ENCODE assay signal across 7 mouse cellular contexts in genomic region chr17:47394223-47394869, GRCm38 (mm10). TPM values are rescaled to one million over a fixed set of nuclear protein-coding genes. Genes with fewer than 3 reads are reported as not detected.
DNase-seq lines count a peak whose midpoint lies in the region; ATAC-seq and TF ChIP-seq lines count a peak whose summit lies in the region.

No protein-coding gene starts in this region.

- WGBS in heart, embryonic 13.5 days: 19% methylated on average over 24 of the region's 24 CpGs
- WGBS in kidney, postnatal 0 days: 14% methylated on average over 23 of the region's 24 CpGs
- 26% methylated on average over 24 of the region's 24 CpGs for WGBS in midbrain, embryonic 10.5 days

- peak; percentile 31 to 36 for DNase-seq in B cell, adult 2 months
- DNase-seq in MEL (ENCODE audit: low read depth, low spot score): peak; percentile 47
- peak; percentile 22 for DNase-seq in kidney, postnatal 0 days (ENCODE audit: low spot score)
- peak; percentile 35 for DNase-seq in midbrain, embryonic 10.5 days (ENCODE audit: low spot score)
- peak; percentile 30 for DNase-seq in urinary bladder, postnatal 25 days (ENCODE audit: low spot score)
- DNase-seq in gastrocnemius, adult 8-10 months (ENCODE audit: low spot score in 2 of 2): no peak

- H3K4me1 ChIP-seq in MEL (ENCODE audit: control insufficient read depth in 1 of 2, insufficient read depth in 2 of 2, low read length in 2 of 2): peaks cover 0 to 7% of the 10 kb centered on the region in 2 experiments; a peak in 1 of 4 replicates
- peaks cover 12% of the 10 kb centered on the region for H3K4me1 ChIP-seq in heart, embryonic 13.5 days
- 0 out of 2 replicates have a peak, but pooled peaks cover 9% of the 10 kb centered on the region for H3K4me1 ChIP-seq in kidney, postnatal 0 days (replicated peaks; ENCODE audit: insufficient read depth, low read length)
- peaks cover 23% of the 10 kb centered on the region for H3K4me1 ChIP-seq in midbrain, embryonic 10.5 days

- no peak for ATAC-seq in heart, embryonic 13.5 days (ENCODE audit: extremely low read depth, insufficient number of reproducible peaks, low FRiP score, low TSS enrichment)
- 0 out of 2 replicates have a peak, but pooled peaks have one; percentile 16 for ATAC-seq in kidney, postnatal 0 days (replicated peaks; ENCODE audit: low FRiP score, low read depth)

- no peak for TF ChIP-seq POLR2A in MEL (IDR thresholded peaks at IDR 0.05; ENCODE audit: control insufficient read depth in 1 of 2, insufficient read depth in 1 of 2, low read depth in 1 of 2, low read length in 2 of 2, poor library complexity in 1 of 2)

- no peaks in the 10 kb centered on the region for H3K36me3 ChIP-seq in MEL (ENCODE audit: control insufficient read depth in 1 of 2, insufficient read depth in 2 of 2, low read length in 2 of 2)
- no peaks in the 10 kb centered on the region for H3K36me3 ChIP-seq in heart, embryonic 13.5 days
- H3K36me3 ChIP-seq in kidney, postnatal 0 days (ENCODE audit: insufficient read depth, low read length): no peaks in the 10 kb centered on the region
- no peaks in the 10 kb centered on the region for H3K36me3 ChIP-seq in midbrain, embryonic 10.5 days

- H3K79me2 ChIP-seq in MEL (ENCODE audit: control insufficient read depth, insufficient read depth, low read length, poor library complexity): no peaks in the 10 kb centered on the region

- H3K9me3 ChIP-seq in MEL (replicated peaks; ENCODE audit: insufficient read depth, low read length): no peaks in the 10 kb centered on the region
- H3K9me3 ChIP-seq in heart, embryonic 13.5 days: no peaks in the 10 kb centered on the region
- no peaks in the 10 kb centered on the region for H3K9me3 ChIP-seq in kidney, postnatal 0 days (replicated peaks; ENCODE audit: low read length)
- H3K9me3 ChIP-seq in midbrain, embryonic 10.5 days (replicated peaks): no peaks in the 10 kb centered on the region

- TF ChIP-seq EP300 in MEL (IDR thresholded peaks at IDR 0.05; ENCODE audit: low read depth in 1 of 2, low read length in 2 of 2): no peak

- H3K4me2 ChIP-seq in heart, embryonic 13.5 days: peak overlapping the region; percentile 65
- H3K4me2 ChIP-seq in kidney, postnatal 0 days (ENCODE audit: low read length): peak overlapping the region; percentile 62

- TF ChIP-seq CTCF in MEL (IDR thresholded peaks at IDR 0.05 in 2 of 3, conservative IDR thresholded peaks at IDR 0.05 in 1 of 3; ENCODE audit: control insufficient read depth in 1 of 3, insufficient read depth in 1 of 3, low read depth in 2 of 3, low read length in 3 of 3, poor library complexity in 1 of 3, severe bottlenecking in 1 of 3): no peak
- TF ChIP-seq CTCF in kidney, postnatal 0 days (IDR thresholded peaks at IDR 0.05; ENCODE audit: low read depth): no peak

- no peaks in the 10 kb centered on the region for H3K27me3 ChIP-seq in MEL (ENCODE audit: control insufficient read depth in 1 of 2, insufficient read depth in 2 of 2, low read length in 2 of 2)
- peaks cover 58% of the 10 kb centered on the region for H3K27me3 ChIP-seq in heart, embryonic 13.5 days (replicated peaks)
- H3K27me3 ChIP-seq in kidney, postnatal 0 days (ENCODE audit: insufficient read depth, low read length): no peaks in the 10 kb centered on the region
- H3K27me3 ChIP-seq in midbrain, embryonic 10.5 days (ENCODE audit: low read depth, poor library complexity, severe bottlenecking): peaks cover 63% of the 10 kb centered on the region

- no peak overlapping the region for H3K27ac ChIP-seq in MEL (ENCODE audit: control insufficient read depth, low read depth, low read length)
- no peak overlapping the region for H3K27ac ChIP-seq in heart, embryonic 13.5 days (replicated peaks)
- no peak overlapping the region for H3K27ac ChIP-seq in kidney, postnatal 0 days
- no peak overlapping the region for H3K27ac ChIP-seq in midbrain, embryonic 10.5 days (replicated peaks)

- TF ChIP-seq RAD21 in MEL (IDR thresholded peaks at IDR 0.05; ENCODE audit: low read depth, low read length): no peak

- H3K9ac ChIP-seq in MEL (ENCODE audit: control insufficient read depth, low read depth, low read length, poor library complexity, severe bottlenecking): peak overlapping the region; percentile 76
- peak overlapping the region; percentile 70 for H3K9ac ChIP-seq in heart, embryonic 13.5 days
- H3K9ac ChIP-seq in kidney, postnatal 0 days (ENCODE audit: low read depth, low read length): peak overlapping the region; percentile 27; the same call in 1 of the 2 replicates

- peak overlapping the region; percentile 52 to 91 for H3K4me3 ChIP-seq in MEL (ENCODE audit: control insufficient read depth in 1 of 2, insufficient read depth in 1 of 2, low read depth in 2 of 2, low read length in 2 of 2)
- H3K4me3 ChIP-seq in heart, embryonic 13.5 days: peak overlapping the region; percentile 38
- peak overlapping the region; percentile 31 for H3K4me3 ChIP-seq in kidney, postnatal 0 days (replicated peaks; ENCODE audit: low read depth, low read length)
- H3K4me3 ChIP-seq in midbrain, embryonic 10.5 days: peak overlapping the region; percentile 38

TF ChIP-seq in MEL, 35 proteins besides CTCF, POLR2A, EP300 and RAD21 (continues in another document):
- no peak for TF ChIP-seq UBTF (IDR thresholded peaks at IDR 0.05; ENCODE audit: borderline replicate concordance, insufficient read depth, low read depth, low read length)
- no peak for TF ChIP-seq SMC3 (IDR thresholded peaks at IDR 0.05; ENCODE audit: low read depth, low read length)
- no peak for TF ChIP-seq POLR2AphosphoS2 (IDR thresholded peaks at IDR 0.05; ENCODE audit: low read length)
- no peak for TF ChIP-seq KAT2A (conservative IDR thresholded peaks at IDR 0.05; ENCODE audit: low read depth, low read length)
- no peak for TF ChIP-seq CHD2 (IDR thresholded peaks at IDR 0.05; ENCODE audit: low read length)
- TF ChIP-seq ZMIZ1 (IDR thresholded peaks at IDR 0.05; ENCODE audit: low read depth, low read length): no peak
- TF ChIP-seq NRF1 (IDR thresholded peaks at IDR 0.05; ENCODE audit: insufficient read depth, low read depth, low read length, poor library complexity, severe bottlenecking): peak; percentile 47; the same call in 1 of the 2 replicates
- no peak; the same call in 1 of the 2 replicates for TF ChIP-seq MXI1 (IDR thresholded peaks at IDR 0.05; ENCODE audit: low read depth, low read length)
- no peak for TF ChIP-seq TAL1 (IDR thresholded peaks at IDR 0.05; ENCODE audit: low read length)
- no peak for TF ChIP-seq ZC3H11A (IDR thresholded peaks at IDR 0.05; ENCODE audit: low read depth, low read length)
- TF ChIP-seq USF1 (IDR thresholded peaks at IDR 0.05; ENCODE audit: low read depth, low read length): no peak
- TF ChIP-seq MEF2A (IDR thresholded peaks at IDR 0.05; ENCODE audit: extremely low read depth, insufficient replicate concordance, low read depth, low read length, poor library complexity, severe bottlenecking): no peak
- no peak for TF ChIP-seq CHD1 (IDR thresholded peaks at IDR 0.05; ENCODE audit: low read depth, low read length)

RNA-seq across cellular contexts. Expression of gene Guca1a, which starts 6.0 kb away (rescaled TPM):
- 1.5 and 2.3 TPM in 2 replicates for total RNA-seq in MEL (2012; rRNA removed)
- 1 to 10 TPM in 1 of 2 experiments, not detected in 1; 3.2 TPM for polyA plus RNA-seq in MEL (2012; ENCODE audit: insufficient read depth in 1 of 2, insufficient read length in 2 of 2, low read depth in 1 of 2, low replicate concordance in 2 of 2, missing spikeins in 1 of 2)
- polyA plus RNA-seq in heart, embryonic 13.5 days (2015; fragmentation: Nextera tagmentation; extraction: Ambion mirVana): 2.1 and 2.8 TPM in 2 replicates
- 3.9 and 4.5 TPM in 2 replicates for polyA plus RNA-seq in kidney, postnatal 0 days (2015; fragmentation: Nextera tagmentation; extraction: Ambion mirVana)
- polyA plus RNA-seq in midbrain, embryonic 10.5 days (2016; fragmentation: Nextera tagmentation; extraction: Ambion mirVana): 5.2 and 5.8 TPM in 2 replicates
- under 1 TPM in 1 of 4 experiments, not detected in 3; 0.35 TPM for total RNA-seq in gastrocnemius, adult 8-10 months (2022)

RNA-seq across cellular contexts. Expression of gene Guca1b, which starts 9.2 kb away (rescaled TPM):
- total RNA-seq in MEL (2012; rRNA removed): 0.85 and 1.3 TPM in 2 replicates
- 1 to 10 TPM in 1 of 2 experiments, not detected in 1; 3.1 TPM for polyA plus RNA-seq in MEL (2012; ENCODE audit: insufficient read depth in 1 of 2, insufficient read length in 2 of 2, low read depth in 1 of 2, low replicate concordance in 2 of 2, missing spikeins in 1 of 2)
- 1.2 and 1.4 TPM in 2 replicates for polyA plus RNA-seq in heart, embryonic 13.5 days (2015; fragmentation: Nextera tagmentation; extraction: Ambion mirVana)
- 6.0 and 6.3 TPM in 2 replicates for polyA plus RNA-seq in kidney, postnatal 0 days (2015; fragmentation: Nextera tagmentation; extraction: Ambion mirVana)
- polyA plus RNA-seq in midbrain, embryonic 10.5 days (2016; fragmentation: Nextera tagmentation; extraction: Ambion mirVana): 1.2 and 2.2 TPM in 2 replicates
- total RNA-seq in gastrocnemius, adult 8-10 months (2022): under 1 TPM in 3 of 4 experiments, not detected in 1; 0.16 to 0.36 (median 0.34) TPM

RNA-seq across cellular contexts. Expression of gene Mrps10, which starts 25.7 kb away (rescaled TPM):
- 75.2 and 78.9 TPM in 2 replicates for total RNA-seq in MEL (2012; rRNA removed)
- polyA plus RNA-seq in MEL (2012; ENCODE audit: insufficient read depth in 1 of 2, insufficient read length in 2 of 2, low read depth in 1 of 2, low replicate concordance in 2 of 2, missing spikeins in 1 of 2): 100 to 1,000 TPM; 107 to 442 TPM
- polyA plus RNA-seq in heart, embryonic 13.5 days (2015; fragmentation: Nextera tagmentation; extraction: Ambion mirVana): 60.6 and 67.7 TPM in 2 replicates
- 84.4 and 86.9 TPM in 2 replicates for polyA plus RNA-seq in kidney, postnatal 0 days (2015; fragmentation: Nextera tagmentation; extraction: Ambion mirVana)
- 83.8 and 84.2 TPM in 2 replicates for polyA plus RNA-seq in midbrain, embryonic 10.5 days (2016; fragmentation: Nextera tagmentation; extraction: Ambion mirVana)
- total RNA-seq in gastrocnemius, adult 8-10 months (2022): 10 to 100 TPM; 30.5 to 33.5 (median 32.1) TPM

RNA-seq across cellular contexts. Expression of gene AI661453, which starts 42.1 kb away (rescaled TPM):
- not detected in 2 replicates for total RNA-seq in MEL (2012; rRNA removed)
- not detected for polyA plus RNA-seq in MEL (2012; ENCODE audit: insufficient read depth in 1 of 2, insufficient read length in 2 of 2, low read depth in 1 of 2, low replicate concordance in 2 of 2, missing spikeins in 1 of 2)
- 0.82 and 1.2 TPM in 2 replicates for polyA plus RNA-seq in heart, embryonic 13.5 days (2015; fragmentation: Nextera tagmentation; extraction: Ambion mirVana)
- 2.2 and 2.4 TPM in 2 replicates for polyA plus RNA-seq in kidney, postnatal 0 days (2015; fragmentation: Nextera tagmentation; extraction: Ambion mirVana)
- 0.15 and 0.20 TPM in 2 replicates for polyA plus RNA-seq in midbrain, embryonic 10.5 days (2016; fragmentation: Nextera tagmentation; extraction: Ambion mirVana)
- total RNA-seq in gastrocnemius, adult 8-10 months (2022): under 1 TPM in 3 of 4 experiments, not detected in 1; 0.16 to 0.64 (median 0.19) TPM

RNA-seq across cellular contexts. Expression of gene 1700001C19Rik, which starts 42.8 kb away (rescaled TPM):
- not detected in 2 replicates for total RNA-seq in MEL (2012; rRNA removed)
- not detected for polyA plus RNA-seq in MEL (2012; ENCODE audit: insufficient read depth in 1 of 2, insufficient read length in 2 of 2, low read depth in 1 of 2, low replicate concordance in 2 of 2, missing spikeins in 1 of 2)
- 0.66 and 0.99 TPM in 2 replicates for polyA plus RNA-seq in heart, embryonic 13.5 days (2015; fragmentation: Nextera tagmentation; extraction: Ambion mirVana)
- 0.45 and 0.47 TPM in 2 replicates for polyA plus RNA-seq in kidney, postnatal 0 days (2015; fragmentation: Nextera tagmentation; extraction: Ambion mirVana)
- polyA plus RNA-seq in midbrain, embryonic 10.5 days (2016; fragmentation: Nextera tagmentation; extraction: Ambion mirVana): 0.21 and 0.33 TPM in 2 replicates
- not detected for total RNA-seq in gastrocnemius, adult 8-10 months (2022)

Comparison
In these comparisons a context has a peak if more than half of its experiments do, and no peak if none do; other contexts are left out.
1. DNase-seq: peak in B cell, adult 2 months (2 of 2), MEL (single experiment), kidney, postnatal 0 days (single experiment), midbrain, embryonic 10.5 days (single experiment) and urinary bladder, postnatal 25 days (single experiment); none in gastrocnemius, adult 8-10 months (0 of 2).
2. Peak in every context shown above with its lines, with median percentiles within 50 percentile points of each other: H3K4me3 ChIP-seq and H3K9ac ChIP-seq.